In genomic region chr4:57105339-57105738, GRCm38 (mm10) we compare ENCODE assay signal across 12 mouse cellular contexts. TPM values are rescaled to one million over a fixed set of nuclear protein-coding genes. Genes with fewer than 3 reads are reported as not detected.
"Had no signal": no experiment of that assay in that cellular context is flagged by ENCODE, and none has a peak within 500 bp of the region (broad histone marks: within the 10 kb centered on the region; RNA-seq: fewer than 3 reads in every experiment).

No protein-coding gene starts in this region.

- H3K9ac ChIP-seq: limb, embryonic 15.5 days; liver, embryonic 13.5 days; liver, postnatal 0 days; lung, embryonic 15.5 days had no signal

- H3K4me2 ChIP-seq: limb, embryonic 15.5 days; liver, embryonic 13.5 days; lung, embryonic 15.5 days; midbrain, embryonic 11.5 days had no signal

- H3K36me3 ChIP-seq: limb, embryonic 15.5 days; liver, embryonic 13.5 days; lung, embryonic 15.5 days had no signal

- H3K27ac ChIP-seq: limb, embryonic 15.5 days; liver, embryonic 13.5 days; lung, embryonic 15.5 days; macrophage had no signal

- ATAC-seq: liver, postnatal 0 days; midbrain, embryonic 16.5 days had no signal

- H3K4me3 ChIP-seq: limb, embryonic 15.5 days; liver, embryonic 13.5 days; lung, embryonic 15.5 days; megakaryocyte, embryonic 14.5 days had no signal

- H3K27me3 ChIP-seq: limb, embryonic 15.5 days; liver, embryonic 13.5 days; lung, embryonic 15.5 days had no signal

- H3K4me1 ChIP-seq: limb, embryonic 15.5 days; lung, embryonic 15.5 days had no signal

- H3K9me3 ChIP-seq: limb, embryonic 15.5 days; liver, embryonic 13.5 days; lung, embryonic 15.5 days had no signal

- DNase-seq: kidney, postnatal 10 days; left cerebral cortex, postnatal 4 days; liver, embryonic 13.5 days; liver, postnatal 0 days; lung, postnatal 14 days; thymus, postnatal 36 days had no signal

RNA-seq across cellular contexts. Expression of gene Epb41l4b, which starts 37.9 kb away (rescaled TPM):
- polyA plus RNA-seq: macrophage had no signal
